Mouse (Mus musculus) ES-E14 (cell line): ENCODE results near the gene Neurl4. TPM values are rescaled to one million over a fixed set of nuclear protein-coding genes. Genes with fewer than 3 reads are reported as not detected.

Experiments
- DNase-seq: peaks from one replicate; pipeline ENCODE4 v3.0.0-alpha.2; 2013; ENCODE audit warnings: low read depth, low spot score
- H3K27ac ChIP-seq: 2 replicates; pipeline ENCODE4 v1.5.1; 2012; ENCODE audit warnings: low read depth, mild to moderate bottlenecking, low read length, moderate library complexity, mixed read lengths; ENCODE audit not compliant: poor library complexity, insufficient read depth, severe bottlenecking
- H3K36me3 ChIP-seq: 2 replicates; pipeline ENCODE4 v1.6.1; 2012; ENCODE audit warnings: mild to moderate bottlenecking, low read length, moderate library complexity, mixed read lengths; ENCODE audit not compliant: control insufficient read depth, poor library complexity, insufficient read depth, severe bottlenecking
- H3K4me1 ChIP-seq, 2 experiments: fragments of 150-350 bp in 1 of 2; sonication (generic) in 1 of 2; 2 replicates each; pipeline ENCODE4 v1.6.1; 2012; ENCODE audit warnings: low read length in 2 of 2, mild to moderate bottlenecking in 1 of 2, mixed read lengths in 1 of 2; ENCODE audit not compliant: control insufficient read depth in 2 of 2, insufficient read depth in 2 of 2, poor library complexity in 1 of 2
- H3K4me3 ChIP-seq, 2 experiments: fragments of 150-350 bp in 1 of 2; sonication (generic) in 1 of 2; 2 replicates each; pipeline ENCODE4 v1.5.1; 2012; ENCODE audit warnings: low read length in 2 of 2, low read depth in 1 of 2, mild to moderate bottlenecking in 1 of 2, mixed read lengths in 1 of 2; ENCODE audit not compliant: insufficient read depth in 1 of 2, poor library complexity in 1 of 2, severe bottlenecking in 1 of 2
- H3K9ac ChIP-seq: 2 replicates; pipeline ENCODE4 v1.6.1; 2012; ENCODE audit warnings: low read depth, mild to moderate bottlenecking, low read length, mixed read lengths; ENCODE audit not compliant: poor library complexity, insufficient read depth, severe bottlenecking
- H3K9me3 ChIP-seq: fragments of 150-350 bp; sonication (generic); 2 replicates; pipeline ENCODE4 v1.6.1; 2012; ENCODE audit warnings: low read depth, mild to moderate bottlenecking, low read length; ENCODE audit not compliant: control insufficient read depth, insufficient read depth
- CHD2 ChIP-seq: IDR thresholded peaks from 2 replicates; pipeline ENCODE4 v1.6.1; 2014; ENCODE audit warnings: mild to moderate bottlenecking, low read depth, low read length, inconsistent platforms
- HCFC1 ChIP-seq: IDR thresholded peaks from 2 replicates; pipeline ENCODE4 v1.6.1; 2012; ENCODE audit warnings: low read length, inconsistent platforms, borderline replicate concordance; ENCODE audit not compliant: insufficient read depth
- MAFK ChIP-seq: IDR thresholded peaks from 2 replicates; pipeline ENCODE4 v1.6.1; 2014; ENCODE audit warnings: mild to moderate bottlenecking, low read depth, low read length, inconsistent platforms; ENCODE audit not compliant: insufficient read depth
- ZC3H11A ChIP-seq: IDR thresholded peaks from 2 replicates; pipeline ENCODE4 v1.6.1; 2012; ENCODE audit warnings: low read depth, mild to moderate bottlenecking, inconsistent platforms, low read length, borderline replicate concordance
- ZNF384 ChIP-seq: IDR thresholded peaks from 2 replicates; pipeline ENCODE4 v1.6.1; 2012; ENCODE audit warnings: low read depth, low read length, inconsistent platforms
- in situ Hi-C, 2 experiments: fragments of 600-800 bp; cut with MboI; formaldehyde crosslinking; loops; one replicate each; pipeline ENCODE4 v1.15.1; 2025; ENCODE audit warnings: low sequenced_read_pairs in 2 of 2, inconsistent platforms in 1 of 2; ENCODE audit not compliant: unreplicated experiment in 2 of 2
- total RNA-seq: library from RNA; depleted of rRNA; stranded (reverse); fragments of 300-350 nt; gene quantifications from 2 replicates; pipeline ENCODE4 v1.2.3, GENCODE M21; 2012; rRNA removed

Gene Neurl4
- total RNA-seq: 66.3 and 98.2 TPM in 2 replicates

DNA sequence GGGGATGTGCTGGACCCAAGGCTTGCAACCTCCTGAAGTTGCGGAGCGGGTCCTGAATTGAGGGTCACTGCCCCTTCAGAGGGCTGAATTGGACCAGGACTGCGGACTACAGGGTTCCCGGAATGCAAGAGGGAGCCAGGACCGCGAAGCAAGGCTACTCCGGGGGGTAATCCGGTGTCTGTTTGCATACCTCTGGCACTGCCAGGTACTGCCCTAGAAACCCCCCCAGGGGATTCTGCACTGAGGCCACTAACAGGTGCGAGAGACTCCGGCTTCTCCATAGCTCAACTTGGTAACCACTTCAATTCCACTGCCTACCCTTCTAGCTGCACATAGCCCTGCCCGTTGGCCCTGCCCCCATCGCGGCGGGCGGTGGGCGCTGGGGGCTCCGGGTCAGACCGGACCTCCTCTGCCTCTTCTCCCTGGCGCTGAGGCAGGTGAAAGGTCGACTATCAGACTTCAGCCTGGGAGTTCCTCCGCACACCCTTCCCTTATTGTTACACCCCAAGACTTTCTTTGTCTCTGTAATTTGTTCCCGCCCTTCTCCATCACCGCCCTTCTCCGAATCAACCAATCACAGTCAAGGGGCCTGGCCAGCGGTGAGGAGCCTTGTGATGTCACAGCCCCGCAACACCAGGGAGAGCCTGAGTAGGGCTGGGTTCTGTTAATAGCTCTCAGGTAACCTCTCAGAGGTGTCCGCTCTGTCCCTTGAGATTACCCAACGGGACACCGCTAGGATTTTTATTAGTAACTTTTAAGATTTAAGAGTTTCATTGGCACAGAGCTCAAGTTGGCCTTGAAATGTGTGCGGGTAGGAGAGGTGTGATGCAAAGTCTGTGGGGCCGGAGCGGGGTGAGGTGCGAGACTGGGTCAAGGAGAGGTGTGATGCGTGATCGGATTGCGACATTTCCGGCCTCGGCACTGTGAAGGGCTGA, at the start of gene Neurl4, which contains the start of gene 2810408A11Rik:
Gene Neurl4, plus strand, starts transcription at position 602 of the 935 bp plus-strand sequence.
Gene 2810408A11Rik, minus strand, starts transcription at position 517 of the 935 bp plus-strand sequence.
- peak within 1 kb of the TSS; percentile 97 to 99 for H3K4me3 ChIP-seq
- in situ Hi-C loops: no loop called here
- peak within 1 kb of the TSS; percentile 84 for H3K9ac ChIP-seq
- peaks cover 19% of the 10 kb centered on the region for H3K36me3 ChIP-seq
- H3K9me3 ChIP-seq: no peaks in the 10 kb centered on the region
- peak; percentile 97 for DNase-seq
- H3K4me1 ChIP-seq: peaks cover 4 to 23% of the 10 kb centered on the region in 2 experiments; a peak in 3 of 4 replicates
- H3K27ac ChIP-seq: peak within 1 kb of the TSS; percentile 94
- no peak for TF ChIP-seq ZNF384
- peak; percentile 70; the same call in 1 of the 2 replicates for TF ChIP-seq CHD2
- TF ChIP-seq HCFC1: no peak
- no peak for TF ChIP-seq ZC3H11A
- TF ChIP-seq MAFK: no peak

DNA sequence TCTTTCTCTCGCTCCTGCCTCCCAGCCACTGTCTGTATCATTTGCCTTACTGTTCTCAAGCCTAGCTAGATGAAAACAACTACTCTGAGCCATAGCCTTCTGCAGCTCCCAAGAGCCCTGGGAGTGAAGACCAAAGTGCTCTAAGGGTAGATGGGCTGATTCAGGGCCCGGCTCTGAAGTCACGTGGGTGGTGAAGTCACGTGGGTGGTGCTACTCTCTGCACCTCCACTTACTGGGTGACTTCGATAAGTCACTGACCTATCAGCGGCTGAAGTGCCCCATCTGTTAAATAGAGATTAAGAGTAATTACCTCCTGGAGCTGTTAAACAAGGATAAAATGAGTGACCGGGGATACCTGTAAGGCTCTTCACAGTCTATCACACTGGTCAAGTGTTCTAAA, 46.9 kb upstream of the Neurl4 start:
- TF ChIP-seq ZNF384 (no peak), HCFC1 (no peak), CHD2 (no peak), ZC3H11A (no peak), MAFK (no peak)
- Histone ChIP-seq H3K27ac (no peak overlapping the region), H3K4me3 (no peak overlapping the region), H3K36me3 (peaks cover 16% of the 10 kb centered on the region; the same call in 1 of the 2 replicates), H3K9me3 (no peaks in the 10 kb centered on the region), H3K9ac (no peak overlapping the region), H3K4me1 (peaks cover 4 to 13% of the 10 kb centered on the region in 2 experiments; a peak in 2 of 4 replicates)
- no peak for DNase-seq
- in situ Hi-C loops: no loop called here

DNA sequence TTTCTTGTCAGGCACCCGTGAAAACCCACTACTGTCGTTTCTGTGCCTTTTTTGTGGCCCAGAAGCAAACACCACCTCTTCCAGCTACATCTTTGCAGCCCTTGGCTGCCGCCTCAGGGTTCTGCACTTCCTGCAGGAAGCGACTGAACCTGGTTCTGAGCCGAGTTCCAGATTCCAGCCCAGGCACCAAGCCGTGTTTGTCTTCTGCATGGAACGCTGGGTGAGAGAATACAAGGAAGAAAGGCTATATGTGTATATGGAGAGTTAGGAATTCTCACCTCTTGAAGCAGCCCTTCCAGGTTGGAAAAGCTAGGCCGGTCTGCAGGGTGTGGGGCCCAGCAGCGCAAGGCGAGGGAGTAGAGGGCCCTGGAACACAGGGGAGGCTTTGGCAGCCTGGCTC, 46.2 kb upstream of the Neurl4 start:
- DNase-seq: no peak
- Histone ChIP-seq H3K27ac (no peak overlapping the region), H3K9ac (no peak overlapping the region), H3K4me1 (peaks cover 4 to 14% of the 10 kb centered on the region in 2 experiments; a peak in 2 of 4 replicates), H3K9me3 (no peaks in the 10 kb centered on the region), H3K4me3 (no peak overlapping the region), H3K36me3 (peaks cover 16% of the 10 kb centered on the region; the same call in 1 of the 2 replicates)
- in situ Hi-C loops: no loop called here
- TF ChIP-seq HCFC1 (no peak), ZC3H11A (no peak), MAFK (no peak), ZNF384 (no peak)

DNA sequence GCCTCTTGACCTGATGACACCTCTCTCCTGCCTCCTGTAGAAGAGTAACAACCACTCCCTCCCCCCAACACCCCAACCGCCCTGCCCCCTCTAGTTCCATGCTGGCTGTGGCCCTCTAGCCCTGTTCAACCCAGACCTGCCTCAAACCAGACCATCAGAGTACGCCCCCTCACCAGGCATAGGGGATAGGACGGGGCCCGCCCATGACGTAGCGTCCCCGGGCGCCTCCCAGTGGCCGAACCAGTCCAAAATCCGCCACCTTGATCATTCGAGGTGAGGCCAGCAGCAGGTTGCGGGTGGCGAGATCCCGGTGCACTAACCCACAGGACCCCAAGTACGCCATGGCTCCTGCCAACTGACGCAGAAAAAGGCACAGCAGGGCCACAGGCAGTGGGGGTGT, 45.5 kb upstream of the Neurl4 start:
- no peak for DNase-seq
- TF ChIP-seq ZC3H11A (no peak), CHD2 (no peak), MAFK (no peak), HCFC1 (no peak), ZNF384 (no peak)
- in situ Hi-C loops: no loop called here
- Histone ChIP-seq H3K27ac (no peak overlapping the region), H3K4me1 (peaks cover 4 to 14% of the 10 kb centered on the region in 2 experiments; a peak in 2 of 4 replicates), H3K36me3 (peaks cover 15% of the 10 kb centered on the region; the same call in 1 of the 2 replicates), H3K4me3 (peak overlapping the region; percentile 52 to 58), H3K9me3 (no peaks in the 10 kb centered on the region), H3K9ac (no peak overlapping the region)
